Mouse (Mus musculus) macrophage (primary cell): ENCODE results near the gene Gpr152. TPM values are rescaled to one million over a fixed set of nuclear protein-coding genes. Genes with fewer than 3 reads are reported as not detected.

Experiments used
- H3K27ac ChIP-seq: fragments of 350-480 bp; formaldehyde crosslinking; 2 replicates; pipeline ENCODE4 v1.9.0; 2021
- H3K36me3 ChIP-seq: fragments of 350-480 bp; formaldehyde crosslinking; 2 replicates; pipeline ENCODE4 v1.9.0; 2021; ENCODE audit errors: inconsistent target
- H3K4me3 ChIP-seq: fragments of 350-480 bp; formaldehyde crosslinking; 2 replicates; pipeline ENCODE4 v1.9.0; 2021; ENCODE audit errors: inconsistent target
- H3K79me2 ChIP-seq: fragments of 350-480 bp; formaldehyde crosslinking; 2 replicates; pipeline ENCODE4 v1.9.0; 2021; ENCODE audit errors: inconsistent target
- WGBS: methylation state at CpG from one replicate; pipeline ENCODE4 v1.1.7; 2026; ENCODE audit warnings: inconsistent platforms; ENCODE audit not compliant: missing documents; 5-methylcytosine and 5-hydroxymethylcytosine counted together
- polyA plus RNA-seq: library from polyadenylated mRNA; stranded (reverse); fragments of 250-400 nt; gene quantifications from 3 replicates; pipeline ENCODE4 v1.2.4, GENCODE M21; 2018; ENCODE audit warnings: inconsistent platforms
- total RNA-seq, 78 experiments: library from RNA; depleted of rRNA; stranded (reverse); fragments of 250-400 nt; gene quantifications; 1 replicate in 9 of 78; 2 replicates in 24 of 78; 3 replicates in 43 of 78; 4 replicates in 2 of 78; pipeline ENCODE4 v1.2.4; 2018; ENCODE audit warnings: inconsistent platforms in 56 of 78

Gene Gpr152
- total RNA-seq (2018; cell fraction: chromatin; rRNA removed), result under 1 TPM in 7 of 26 experiments, not detected in 19; 0.16 to 0.40 (median 0.21) TPM
- total RNA-seq (2018; cell fraction: cytosol; rRNA removed), result not detected
- total RNA-seq (2018; cell fraction: nucleus; rRNA removed), result under 1 TPM in 2 of 26 experiments, not detected in 24; 0.20 to 0.21 TPM
- not detected in 3 replicates for polyA plus RNA-seq

DNA sequence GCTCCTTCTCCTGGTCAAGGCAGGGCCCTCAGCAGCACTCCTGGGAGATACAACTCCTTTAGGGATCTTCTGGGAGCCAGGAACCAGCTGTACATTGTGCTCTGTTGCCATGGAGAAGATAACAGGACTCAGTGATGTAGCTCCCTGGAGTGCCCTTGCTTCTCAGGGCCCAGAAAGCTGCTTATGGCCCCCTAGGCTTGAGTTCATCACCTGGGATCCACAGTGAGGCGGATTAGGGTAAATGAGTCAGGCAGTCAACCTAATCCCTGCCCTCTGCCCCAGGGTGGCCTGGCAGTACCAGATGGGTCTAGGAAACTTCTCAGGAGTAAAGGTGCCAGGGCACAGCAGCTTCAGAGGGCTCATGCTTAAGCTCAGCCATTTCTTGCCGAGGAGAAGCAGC lies at the start of gene Gpr152:
TSS of gene Gpr152 (plus strand) at position 342 of the 400 bp plus-strand sequence.
- H3K4me3 ChIP-seq, result no peak within 1 kb of the TSS
- no peaks in the 10 kb centered on the region for H3K36me3 ChIP-seq
- WGBS, result 96% methylated on average over 2 of the region's 2 CpGs
- no peak within 1 kb of the TSS for H3K27ac ChIP-seq
- H3K79me2 ChIP-seq, result no peaks in the 10 kb centered on the region

DNA sequence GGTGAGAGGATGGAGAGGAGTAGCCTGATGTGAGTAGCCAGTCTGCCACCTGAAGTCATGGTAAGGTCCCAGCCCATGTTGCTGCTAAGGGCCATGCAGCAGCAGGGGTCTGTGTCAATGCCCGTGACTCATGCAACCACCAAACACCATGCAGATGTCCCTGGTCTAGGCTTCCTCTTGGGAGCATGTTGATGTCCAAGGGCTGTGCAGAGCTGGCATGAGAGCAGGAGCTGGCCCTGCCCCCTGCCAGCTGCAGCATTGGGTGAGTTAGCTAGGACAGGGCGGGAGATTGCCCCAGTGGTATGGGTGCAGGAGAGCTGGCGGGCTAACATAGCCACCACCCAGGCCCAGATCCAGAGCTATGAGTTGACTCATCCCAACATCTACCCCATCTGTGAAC lies 49.1 kb upstream of the Gpr152 start:
- H3K4me3 ChIP-seq, result no peak overlapping the region
- WGBS, result 83% methylated on average over 3 of the region's 3 CpGs
- H3K27ac ChIP-seq, result no peak overlapping the region
- H3K36me3 ChIP-seq, result no peaks in the 10 kb centered on the region
- H3K79me2 ChIP-seq, result no peaks in the 10 kb centered on the region

DNA sequence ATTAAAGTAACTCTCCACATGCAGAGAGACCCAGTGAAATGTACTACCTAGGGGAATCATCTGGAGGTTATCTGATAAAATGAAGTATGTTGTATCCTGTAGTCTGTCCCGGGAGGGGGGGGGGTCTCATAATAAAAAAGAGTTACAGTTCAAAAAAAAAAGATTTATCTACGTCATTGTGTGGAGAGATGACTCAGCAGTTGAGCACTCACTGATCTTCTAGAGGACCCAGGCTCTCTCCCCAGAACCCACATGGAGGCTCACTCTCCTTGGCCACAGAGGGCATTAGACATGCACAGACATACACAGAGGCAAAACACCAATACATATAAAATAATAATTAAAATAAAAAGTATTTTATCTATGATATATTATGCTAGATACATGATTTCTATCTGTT lies 48.2 kb upstream of the Gpr152 start:
- no peak overlapping the region for H3K27ac ChIP-seq

DNA sequence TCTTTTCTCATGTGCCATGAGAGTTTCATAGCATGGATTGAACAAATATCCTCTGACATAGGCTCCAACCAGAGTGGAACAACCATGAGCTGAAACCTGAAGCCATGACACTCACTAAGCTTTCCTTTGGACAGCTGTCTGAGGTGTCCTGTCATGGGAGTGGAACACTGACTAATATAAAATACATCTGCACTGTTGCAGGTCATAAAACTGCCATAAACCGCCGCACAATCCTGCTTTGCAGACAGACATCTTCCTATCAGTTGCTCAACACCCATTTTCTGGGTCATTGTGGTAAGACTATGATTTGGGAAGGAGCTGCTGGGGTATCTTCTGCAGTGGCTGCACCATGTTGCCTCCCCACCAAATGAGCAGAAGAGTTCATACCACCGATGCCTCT lies 46.8 kb upstream of the Gpr152 start:
- H3K27ac ChIP-seq, result no peak overlapping the region
- 69% methylated on average over 3 of the region's 3 CpGs for WGBS
- H3K79me2 ChIP-seq, result no peaks in the 10 kb centered on the region
- no peak overlapping the region for H3K4me3 ChIP-seq
- H3K36me3 ChIP-seq, result no peaks in the 10 kb centered on the region

More for the DNA sequence above, 48.2 kb upstream of the Gpr152 start:
- no peaks in the 10 kb centered on the region for H3K79me2 ChIP-seq
- 47% methylated on average over 2 of the region's 2 CpGs for WGBS
- H3K4me3 ChIP-seq, result no peak overlapping the region
- H3K36me3 ChIP-seq, result no peaks in the 10 kb centered on the region

DNA sequence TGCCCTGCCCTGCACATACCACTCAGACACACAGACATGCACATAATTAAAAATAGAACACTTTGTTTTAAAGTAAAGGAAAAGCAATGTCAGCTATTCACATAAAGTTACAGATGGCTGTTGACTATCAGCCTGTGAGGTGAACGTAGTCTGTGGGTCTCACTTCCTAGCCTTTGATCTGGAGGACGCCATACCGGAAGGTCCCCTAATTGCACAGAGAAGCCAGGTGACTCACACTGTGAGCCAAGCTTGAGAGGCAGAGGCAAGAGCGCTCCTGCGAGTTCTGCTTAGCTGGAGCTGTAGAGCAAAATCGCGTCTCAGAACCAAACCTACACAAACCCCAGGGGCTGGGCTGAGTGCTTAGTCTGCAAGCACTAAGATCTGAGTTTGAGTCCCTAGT lies 45.8 kb upstream of the Gpr152 start:
- WGBS, result 81% methylated on average over 7 of the region's 7 CpGs
- no peaks in the 10 kb centered on the region for H3K79me2 ChIP-seq

DNA sequence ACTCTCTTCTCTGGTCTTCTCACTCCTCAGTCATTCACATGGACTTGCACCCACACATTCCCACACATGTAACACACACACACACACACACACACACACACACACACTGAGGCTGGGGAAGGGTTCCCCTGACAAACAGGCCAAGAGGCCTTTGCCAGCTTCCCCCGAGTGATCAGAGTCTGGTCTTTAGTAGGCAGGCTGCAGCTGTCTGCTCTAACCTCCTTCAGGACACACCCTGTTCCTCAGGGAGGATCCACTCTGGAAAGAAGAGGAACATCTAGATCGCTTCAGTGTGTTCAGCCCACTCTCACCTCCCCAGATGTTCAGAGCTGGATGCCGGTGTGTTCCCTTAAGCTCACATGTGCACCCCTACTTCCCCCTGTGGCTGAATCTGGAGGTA lies 45.2 kb upstream of the Gpr152 start:
- WGBS, result 92% methylated on average over 3 of the region's 3 CpGs
- no peak overlapping the region for H3K27ac ChIP-seq
- no peaks in the 10 kb centered on the region for H3K36me3 ChIP-seq
- no peaks in the 10 kb centered on the region for H3K79me2 ChIP-seq
- H3K4me3 ChIP-seq, result no peak overlapping the region

More for the DNA sequence above, 45.8 kb upstream of the Gpr152 start:
- H3K27ac ChIP-seq, result no peak overlapping the region
- no peaks in the 10 kb centered on the region for H3K36me3 ChIP-seq
- no peak overlapping the region for H3K4me3 ChIP-seq

DNA sequence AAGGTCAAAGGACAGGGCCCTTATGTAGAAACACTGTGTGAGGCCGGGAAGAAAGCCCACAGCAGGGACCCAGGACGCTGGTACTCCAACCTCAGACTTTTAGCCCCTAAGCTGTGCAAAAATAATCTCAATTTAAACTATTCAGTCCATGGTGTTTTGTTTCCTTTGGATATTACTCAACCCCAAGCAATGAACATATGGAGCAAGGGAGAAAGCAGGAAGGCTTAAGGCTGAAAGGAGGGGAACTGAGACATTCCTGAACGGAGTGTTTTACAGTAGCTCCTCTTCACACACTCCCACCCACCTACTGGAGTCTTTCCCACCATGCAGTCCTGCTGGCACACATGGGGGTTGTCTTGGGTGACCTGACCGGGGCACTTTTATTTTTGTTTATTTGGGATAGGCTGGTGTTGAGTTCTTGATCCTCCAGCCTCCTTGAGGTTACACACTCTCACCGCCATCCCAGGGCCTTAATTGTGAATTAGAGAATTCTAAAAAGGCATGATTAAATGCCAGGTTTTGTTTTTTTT lies 44.7 kb upstream of the Gpr152 start:
- no peaks in the 10 kb centered on the region for H3K36me3 ChIP-seq
- no peak overlapping the region for H3K27ac ChIP-seq
- no peak overlapping the region for H3K4me3 ChIP-seq
- 90% methylated on average over 5 of the region's 5 CpGs for whole genome bisulfite sequencing
- no peaks in the 10 kb centered on the region for H3K79me2 ChIP-seq

DNA sequence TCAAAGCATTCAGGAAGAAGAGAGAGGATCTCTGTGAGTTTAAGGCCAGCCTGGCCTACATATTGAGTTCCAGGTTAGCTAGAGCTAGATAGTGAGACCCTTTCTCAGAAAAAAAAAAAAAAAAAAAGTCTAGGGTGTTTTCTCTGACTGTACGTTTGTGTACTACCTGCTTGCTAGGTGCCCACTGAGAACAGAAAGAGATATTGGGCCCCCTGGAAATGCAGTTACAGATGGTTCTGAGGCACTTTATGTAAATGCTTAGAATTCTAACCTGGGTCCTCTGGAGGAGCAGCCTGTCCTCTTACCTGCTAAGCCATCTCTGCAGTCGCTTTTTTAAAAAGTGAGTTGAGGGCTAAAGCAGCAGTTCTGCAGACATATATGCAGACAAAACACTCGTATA lies 43.8 kb upstream of the Gpr152 start:
- Histone ChIP-seq H3K27ac (no peak overlapping the region), H3K36me3 (no peaks in the 10 kb centered on the region), H3K79me2 (no peaks in the 10 kb centered on the region; the same call in 1 of the 2 replicates), H3K4me3 (no peak overlapping the region)
- 84% methylated on average over 3 of the region's 3 CpGs for WGBS

DNA sequence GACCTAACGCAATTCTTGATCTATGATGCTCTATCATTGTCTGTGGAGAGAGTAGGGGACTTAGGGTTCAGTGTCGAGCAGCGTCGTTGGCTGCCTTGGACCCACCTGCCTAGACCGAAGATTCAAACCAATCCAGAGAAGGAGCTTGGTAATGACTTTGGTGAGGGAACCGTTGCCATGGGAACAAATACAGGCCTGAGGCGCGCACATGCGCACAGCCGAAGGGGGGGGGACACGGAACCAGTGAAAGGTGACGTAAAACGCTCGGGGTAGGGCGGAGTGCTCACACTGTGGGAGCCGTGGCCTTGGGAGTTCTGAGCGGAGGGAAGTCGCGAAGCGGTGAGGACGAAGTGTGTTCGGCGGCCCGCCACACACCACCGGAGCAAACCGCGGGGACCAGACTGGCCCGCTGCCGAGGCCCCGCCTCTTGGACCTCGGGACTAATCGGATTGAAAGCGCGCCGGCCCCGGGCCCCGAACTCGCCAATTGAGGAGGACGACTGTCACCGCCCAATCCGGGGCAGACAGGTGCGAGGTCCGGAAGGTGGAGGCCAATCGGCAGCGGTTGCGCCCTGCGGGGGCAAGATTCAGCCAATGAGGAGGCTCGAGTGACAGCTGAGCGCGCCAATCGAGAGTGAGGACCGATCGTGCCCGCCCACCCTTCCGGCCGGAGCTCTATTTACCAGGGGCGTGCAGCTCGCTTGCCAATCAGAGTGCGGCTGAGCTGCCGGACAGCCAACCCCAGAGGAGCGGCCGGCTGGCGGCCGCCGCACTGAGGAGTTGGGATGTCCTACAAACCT lies 42.7 kb upstream of the Gpr152 start, which contains the start of gene Cdk2ap2:
TSS of gene Cdk2ap2 (plus strand) at position 541 of the 799 bp plus-strand sequence.
- H3K79me2 ChIP-seq, result no peaks in the 10 kb centered on the region; the same call in 1 of the 2 replicates
- peak within 1 kb of the TSS; percentile 50; the same call in 1 of the 2 replicates for H3K27ac ChIP-seq
- H3K36me3 ChIP-seq, result no peaks in the 10 kb centered on the region
- WGBS, result 1% methylated on average over 63 of the region's 65 CpGs
- H3K4me3 ChIP-seq, result peak within 1 kb of the TSS; percentile 37

DNA sequence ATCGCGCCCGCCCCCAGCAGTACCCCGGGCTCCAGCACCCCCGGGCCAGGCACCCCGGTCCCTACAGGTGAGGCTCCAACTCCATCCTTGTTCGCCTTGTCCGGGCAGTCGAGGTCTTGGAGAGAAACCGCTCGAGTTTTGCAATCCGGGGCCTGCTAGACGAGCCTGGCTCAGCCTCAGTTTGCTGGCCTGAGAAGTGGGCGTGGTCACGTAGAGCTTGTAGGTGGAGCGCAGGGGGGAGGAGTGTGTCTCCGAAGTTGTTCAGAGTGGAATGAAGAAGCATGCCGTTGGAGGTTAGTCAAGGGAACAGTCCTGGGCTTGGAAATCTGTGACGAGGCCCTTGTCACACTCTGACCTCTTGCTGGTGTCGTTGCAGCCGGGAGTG lies 42.2 kb upstream of the Gpr152 start:
- H3K79me2 ChIP-seq, result no peaks in the 10 kb centered on the region; the same call in 1 of the 2 replicates
- 7% methylated on average over 21 of the region's 21 CpGs for WGBS
- peak overlapping the region; percentile 37; the same call in 1 of the 2 replicates for H3K27ac ChIP-seq
- H3K36me3 ChIP-seq, result peaks cover 2% of the 10 kb centered on the region; the same call in 1 of the 2 replicates
- peak overlapping the region; percentile 37 for H3K4me3 ChIP-seq

DNA sequence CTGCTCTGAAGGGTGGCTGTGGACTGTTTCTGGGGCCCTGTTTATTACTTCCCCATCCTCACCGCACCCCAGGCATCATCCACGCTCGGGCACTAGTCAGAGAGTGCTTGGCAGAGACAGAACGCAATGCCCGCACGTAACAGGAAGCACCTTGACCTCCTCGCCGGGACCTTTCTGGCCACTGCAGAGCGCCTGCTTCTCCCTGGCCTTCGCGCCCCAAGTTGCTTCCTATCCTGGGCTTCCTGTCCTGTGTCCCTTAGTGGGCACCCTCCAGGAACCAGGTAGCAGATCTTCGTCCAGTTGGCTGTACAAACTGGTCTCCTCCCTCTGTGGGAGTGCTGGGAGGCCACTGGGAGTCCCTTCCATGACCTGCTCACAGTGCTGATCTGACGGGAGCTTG lies 41.2 kb upstream of the Gpr152 start:
- Histone ChIP-seq H3K36me3 (peaks cover 12% of the 10 kb centered on the region), H3K4me3 (no peak overlapping the region), H3K79me2 (no peaks in the 10 kb centered on the region; the same call in 1 of the 2 replicates), H3K27ac (no peak overlapping the region)
- 40% methylated on average over 13 of the region's 13 CpGs for WGBS

DNA sequence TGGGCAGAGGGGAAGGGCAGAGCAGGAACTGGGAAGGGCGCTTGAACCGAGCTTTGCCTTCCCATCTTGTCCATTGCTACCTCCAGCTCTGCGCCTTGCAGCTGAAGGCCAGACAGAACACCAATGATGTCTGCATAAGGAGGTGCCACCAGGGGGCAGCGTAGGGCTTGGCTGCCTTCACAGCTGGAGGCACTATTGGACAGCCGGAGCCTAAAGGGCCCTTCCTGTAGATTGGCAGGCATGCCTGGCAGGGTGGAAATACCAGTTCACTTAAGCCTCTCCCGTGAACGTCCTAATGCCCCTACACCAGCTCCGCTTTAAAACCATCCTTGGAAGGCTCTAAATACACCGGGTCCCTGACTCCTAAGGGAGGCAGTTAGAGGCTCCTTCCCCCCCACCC lies 40.5 kb upstream of the Gpr152 start:
- H3K79me2 ChIP-seq, result no peaks in the 10 kb centered on the region; the same call in 1 of the 2 replicates
- peak overlapping the region; percentile 57 for H3K27ac ChIP-seq
- H3K36me3 ChIP-seq, result peaks cover 17% of the 10 kb centered on the region
- WGBS, result 6% methylated on average over 9 of the region's 9 CpGs
- H3K4me3 ChIP-seq, result no peak overlapping the region

DNA sequence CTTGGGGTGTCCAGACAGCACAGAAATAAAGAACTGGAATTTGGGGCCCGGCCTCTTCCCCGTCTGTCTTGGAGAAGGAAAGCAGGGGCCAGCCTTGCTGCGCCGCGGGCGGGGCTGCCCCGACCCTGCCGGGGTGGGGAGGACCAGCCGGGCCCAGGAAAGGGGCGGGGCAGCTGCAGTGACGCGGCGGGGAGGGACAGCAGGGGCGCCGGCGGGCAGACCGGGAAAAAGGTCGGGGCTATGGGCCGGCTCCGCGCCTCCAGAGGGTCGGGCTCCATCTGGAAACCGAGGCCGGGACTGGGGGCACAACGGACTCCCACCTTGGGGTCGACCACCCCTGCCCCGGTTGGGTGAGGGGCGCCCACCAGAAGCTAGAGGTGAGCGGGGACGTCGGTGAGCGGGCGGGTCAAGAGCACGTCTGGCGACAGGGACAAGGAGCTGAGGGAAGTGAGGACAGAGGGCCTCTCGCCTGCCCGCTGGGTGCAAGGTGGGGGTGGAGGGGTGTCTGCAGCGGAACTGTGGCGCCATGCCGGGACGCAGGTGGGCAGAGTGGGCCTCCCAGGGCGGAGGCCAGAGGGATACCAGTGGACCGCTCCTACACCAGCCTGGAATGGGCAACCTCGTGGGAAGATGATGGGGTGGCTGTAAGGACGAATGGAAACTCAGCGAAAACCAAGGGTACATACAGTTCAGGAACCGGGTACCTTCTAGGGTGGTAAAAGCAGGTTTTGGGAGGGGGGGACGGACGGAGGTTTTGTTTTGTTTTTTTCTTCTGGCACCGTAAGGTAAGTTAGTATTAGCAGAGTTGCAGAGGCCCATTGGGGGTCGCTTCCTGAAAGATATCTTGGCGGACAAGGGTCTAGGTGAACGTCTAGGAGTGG lies 39.5 kb upstream of the Gpr152 start, which contains the start of gene Pitpnm1:
TSS of gene Pitpnm1 (plus strand) at position 162 of the 881 bp plus-strand sequence.
- H3K79me2 ChIP-seq, result no peaks in the 10 kb centered on the region; the same call in 1 of the 2 replicates
- H3K4me3 ChIP-seq, result peak within 1 kb of the TSS; percentile 51
- H3K36me3 ChIP-seq, result peaks cover 28% of the 10 kb centered on the region
- 3% methylated on average over 53 of the region's 53 CpGs for WGBS
- H3K27ac ChIP-seq, result peak within 1 kb of the TSS; percentile 57

DNA sequence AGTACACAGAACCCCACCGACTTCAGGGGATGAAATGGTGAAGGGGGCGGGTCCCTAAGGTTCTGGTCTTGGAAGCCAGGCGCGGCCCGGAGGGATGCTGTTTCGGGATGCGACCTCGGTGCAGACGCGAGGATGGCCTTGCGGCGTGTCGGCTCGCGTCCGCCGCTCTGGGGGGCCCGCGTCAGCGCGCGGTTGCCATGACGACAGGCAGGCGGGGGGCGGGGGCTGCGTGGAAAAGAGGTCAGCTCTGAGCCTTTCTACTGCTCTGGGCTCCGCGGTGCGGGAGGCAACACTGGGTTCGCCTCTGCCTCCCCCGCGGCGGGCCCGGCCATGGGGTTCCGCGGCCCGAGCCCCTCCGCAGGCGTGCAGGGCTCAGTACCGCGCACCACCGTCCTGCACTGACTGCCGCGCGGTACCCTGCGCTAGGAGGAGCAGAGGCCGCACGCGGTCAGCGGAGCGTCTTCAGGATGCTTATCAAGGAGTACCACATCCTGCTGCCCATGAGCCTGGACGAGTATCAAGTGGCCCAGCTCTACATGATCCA lies 38.8 kb upstream of the Gpr152 start:
- peak overlapping the region; percentile 51 for H3K4me3 ChIP-seq
- peaks cover 34% of the 10 kb centered on the region for H3K36me3 ChIP-seq
- H3K79me2 ChIP-seq, result no peaks in the 10 kb centered on the region; the same call in 1 of the 2 replicates
- WGBS, result 11% methylated on average over 51 of the region's 52 CpGs
- H3K27ac ChIP-seq, result no peak overlapping the region
